In the genomic region with DNA sequence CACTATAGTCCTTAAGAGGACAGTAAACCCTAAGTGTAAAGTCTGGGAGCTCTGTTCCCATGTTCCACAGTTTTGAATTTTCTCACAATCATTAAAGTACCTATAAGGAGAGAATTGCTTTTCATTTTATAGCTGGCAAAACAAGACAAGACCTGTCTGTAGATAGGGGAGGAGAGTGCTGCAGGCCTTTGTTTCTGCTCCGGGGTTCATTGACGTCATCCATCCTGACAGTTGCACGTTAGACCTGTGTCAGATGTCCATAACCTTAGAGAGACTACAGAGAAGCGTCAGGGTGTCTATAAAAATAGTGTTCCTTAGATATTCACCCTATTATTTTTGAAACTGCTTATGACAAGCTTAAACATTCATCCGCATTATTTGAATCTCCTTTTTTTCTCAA, we compare ENCODE assay signal across 8 mouse cellular contexts. TPM values are rescaled to one million over a fixed set of nuclear protein-coding genes. Genes with fewer than 3 reads are reported as not detected.
DNase-seq lines count a peak whose midpoint lies in the region; ATAC-seq and TF ChIP-seq lines count a peak whose summit lies in the region.

No protein-coding gene starts in this region.

- H3K36me3 ChIP-seq in embryonic facial prominence, embryonic 12.5 days = peaks cover 6% of the 10 kb centered on the region; the same call in 1 of the 2 replicates
- H3K36me3 ChIP-seq in intestine, postnatal 0 days (ENCODE audit: control insufficient read depth, insufficient read depth) = peaks cover 13% of the 10 kb centered on the region
- H3K36me3 ChIP-seq in neural tube, embryonic 13.5 days = peaks cover 10% of the 10 kb centered on the region

- 70% methylated on average over 5 of the region's 5 CpGs for whole genome bisulfite sequencing in embryonic facial prominence, embryonic 12.5 days
- WGBS in intestine, postnatal 0 days = 29% methylated on average over 5 of the region's 5 CpGs
- 67% methylated on average over 5 of the region's 5 CpGs for WGBS in neural tube, embryonic 13.5 days

- peak overlapping the region; percentile 86 for H3K4me3 ChIP-seq in left cerebral cortex, adult 2 months
- peak overlapping the region; percentile 89 for H3K4me3 ChIP-seq in embryonic facial prominence, embryonic 12.5 days
- H3K4me3 ChIP-seq in intestine, postnatal 0 days (ENCODE audit: low read depth, low read length) = peak overlapping the region; percentile 79
- H3K4me3 ChIP-seq in neural tube, embryonic 13.5 days = peak overlapping the region; percentile 89

- peaks cover 21% of the 10 kb centered on the region for H3K4me1 ChIP-seq in embryonic facial prominence, embryonic 12.5 days
- H3K4me1 ChIP-seq in intestine, postnatal 0 days (replicated peaks; ENCODE audit: control insufficient read depth, insufficient read depth, low read length) = peaks cover 8% of the 10 kb centered on the region
- H3K4me1 ChIP-seq in neural tube, embryonic 13.5 days (replicated peaks) = peaks cover 20% of the 10 kb centered on the region

- H3K4me2 ChIP-seq in embryonic facial prominence, embryonic 12.5 days (replicated peaks) = peak overlapping the region; percentile 56
- H3K4me2 ChIP-seq in intestine, postnatal 0 days (replicated peaks; ENCODE audit: low read depth) = peak overlapping the region; percentile 68
- H3K4me2 ChIP-seq in neural tube, embryonic 13.5 days = peak overlapping the region; percentile 76

- TF ChIP-seq CTCF in left cerebral cortex, adult 2 months (IDR thresholded peaks at IDR 0.05) = no peak
- no peak for TF ChIP-seq CTCF in intestine, postnatal 0 days (IDR thresholded peaks at IDR 0.05; ENCODE audit: low read depth)

- ATAC-seq in embryonic facial prominence, embryonic 12.5 days (ENCODE audit: insufficient number of reproducible peaks, insufficient read depth, low FRiP score, low TSS enrichment) = no peak
- no peak for ATAC-seq in intestine, postnatal 0 days
- no peak for ATAC-seq in neural tube, embryonic 13.5 days (ENCODE audit: low read depth)

- no peak overlapping the region for H3K27ac ChIP-seq in left cerebral cortex, adult 2 months
- H3K27ac ChIP-seq in embryonic facial prominence, embryonic 12.5 days = no peak overlapping the region
- no peak overlapping the region for H3K27ac ChIP-seq in intestine, postnatal 0 days (ENCODE audit: low read depth, low read length)
- H3K27ac ChIP-seq in neural tube, embryonic 13.5 days (replicated peaks) = no peak overlapping the region

- intact Hi-C loops in left cerebral cortex, adult 2 months (cut with DNase I) = no loop called here
- intact Hi-C loops in left cerebral cortex, postnatal 10 days (cut with DNase I) = no loop called here

- DNase-seq in left cerebral cortex, adult 2 months (ENCODE audit: extremely low spot score in 1 of 2, low spot score in 2 of 2) = no peak
- no peak for DNase-seq in left cerebral cortex, adult 11 months (ENCODE audit: low spot score)
- no peak for DNase-seq in left cerebral cortex, postnatal 10 days (ENCODE audit: extremely low spot score in 1 of 2, low spot score in 2 of 2)
- DNase-seq in left cerebral cortex, adult 9 months (ENCODE audit: low spot score in 2 of 2) = no peak
- no peak for DNase-seq in kidney, adult 8-10 months

- no peaks in the 10 kb centered on the region for H3K9me3 ChIP-seq in embryonic facial prominence, embryonic 12.5 days
- no peaks in the 10 kb centered on the region for H3K9me3 ChIP-seq in intestine, postnatal 0 days (ENCODE audit: control insufficient read depth)
- H3K9me3 ChIP-seq in neural tube, embryonic 13.5 days = no peaks in the 10 kb centered on the region

- H3K27me3 ChIP-seq in embryonic facial prominence, embryonic 12.5 days = no peaks in the 10 kb centered on the region
- no peaks in the 10 kb centered on the region for H3K27me3 ChIP-seq in intestine, postnatal 0 days (replicated peaks; ENCODE audit: control insufficient read depth, insufficient read depth, low read length)
- no peaks in the 10 kb centered on the region for H3K27me3 ChIP-seq in neural tube, embryonic 13.5 days

- 0 out of 2 replicates have a peak overlapping the region, but pooled peaks have one; percentile 15 for H3K9ac ChIP-seq in embryonic facial prominence, embryonic 12.5 days
- H3K9ac ChIP-seq in intestine, postnatal 0 days (ENCODE audit: low read depth, low read length) = no peak overlapping the region; the same call in 1 of the 2 replicates
- H3K9ac ChIP-seq in neural tube, embryonic 13.5 days = peak overlapping the region; percentile 87

RNA-seq across cellular contexts. Expression of a gene that starts 2.9 kb away (rescaled TPM):
- 10 to 100 TPM; 15.2 TPM for total RNA-seq in left cerebral cortex, adult 2 months (2021)
- polyA plus RNA-seq in embryonic facial prominence, embryonic 12.5 days (2016; fragmentation: Nextera tagmentation; extraction: Ambion mirVana) = 44.9 and 52.7 TPM in 2 replicates
- polyA plus RNA-seq in intestine, postnatal 0 days (2015; fragmentation: Nextera tagmentation; extraction: Ambion mirVana) = 39.1 and 40.3 TPM in 2 replicates
- 40.7 and 48.9 TPM in 2 replicates for polyA plus RNA-seq in neural tube, embryonic 13.5 days (2015; fragmentation: Nextera tagmentation; extraction: Ambion mirVana)
- 10 to 100 TPM; 15.8 to 16.2 TPM for total RNA-seq in left cerebral cortex, postnatal 10 days (2021)

RNA-seq across cellular contexts. Expression of a gene that starts 12.3 kb away (rescaled TPM):
- total RNA-seq in left cerebral cortex, adult 2 months (2021) = 10 to 100 TPM; 35.8 to 37.5 TPM
- 50.4 and 54.2 TPM in 2 replicates for polyA plus RNA-seq in embryonic facial prominence, embryonic 12.5 days (2016; fragmentation: Nextera tagmentation; extraction: Ambion mirVana)
- 38.7 and 38.9 TPM in 2 replicates for polyA plus RNA-seq in intestine, postnatal 0 days (2015; fragmentation: Nextera tagmentation; extraction: Ambion mirVana)
- 69.0 and 80.3 TPM in 2 replicates for polyA plus RNA-seq in neural tube, embryonic 13.5 days (2015; fragmentation: Nextera tagmentation; extraction: Ambion mirVana)
- total RNA-seq in left cerebral cortex, postnatal 10 days (2021) = 10 to 100 TPM; 41.2 to 47.4 TPM
